Mouse (Mus musculus) ES-E14 (cell line): ENCODE measurements around the gene Ttc13. TPM values are rescaled to one million over a fixed set of nuclear protein-coding genes. Genes with fewer than 3 reads are reported as not detected.

Experiments
- DNase-seq: peaks from one replicate; pipeline ENCODE4 v3.0.0-alpha.2; 2013; ENCODE audit warnings: low read depth, low spot score
- H3K27ac ChIP-seq: 2 replicates; pipeline ENCODE4 v1.5.1; 2012; ENCODE audit warnings: low read depth, mild to moderate bottlenecking, low read length, moderate library complexity, mixed read lengths; ENCODE audit not compliant: poor library complexity, insufficient read depth, severe bottlenecking
- H3K36me3 ChIP-seq: 2 replicates; pipeline ENCODE4 v1.6.1; 2012; ENCODE audit warnings: mild to moderate bottlenecking, low read length, moderate library complexity, mixed read lengths; ENCODE audit not compliant: control insufficient read depth, poor library complexity, insufficient read depth, severe bottlenecking
- H3K4me1 ChIP-seq, 2 experiments: fragments of 150-350 bp in 1 of 2; sonication (generic) in 1 of 2; 2 replicates each; pipeline ENCODE4 v1.6.1; 2012; ENCODE audit warnings: low read length in 2 of 2, mild to moderate bottlenecking in 1 of 2, mixed read lengths in 1 of 2; ENCODE audit not compliant: control insufficient read depth in 2 of 2, insufficient read depth in 2 of 2, poor library complexity in 1 of 2
- H3K4me3 ChIP-seq, 2 experiments: fragments of 150-350 bp in 1 of 2; sonication (generic) in 1 of 2; 2 replicates each; pipeline ENCODE4 v1.5.1; 2012; ENCODE audit warnings: low read length in 2 of 2, low read depth in 1 of 2, mild to moderate bottlenecking in 1 of 2, mixed read lengths in 1 of 2; ENCODE audit not compliant: insufficient read depth in 1 of 2, poor library complexity in 1 of 2, severe bottlenecking in 1 of 2
- H3K9ac ChIP-seq: 2 replicates; pipeline ENCODE4 v1.6.1; 2012; ENCODE audit warnings: low read depth, mild to moderate bottlenecking, low read length, mixed read lengths; ENCODE audit not compliant: poor library complexity, insufficient read depth, severe bottlenecking
- H3K9me3 ChIP-seq: fragments of 150-350 bp; sonication (generic); 2 replicates; pipeline ENCODE4 v1.6.1; 2012; ENCODE audit warnings: low read depth, mild to moderate bottlenecking, low read length; ENCODE audit not compliant: control insufficient read depth, insufficient read depth
- CHD2 ChIP-seq: IDR thresholded peaks from 2 replicates; pipeline ENCODE4 v1.6.1; 2014; ENCODE audit warnings: mild to moderate bottlenecking, low read depth, low read length, inconsistent platforms
- HCFC1 ChIP-seq: IDR thresholded peaks from 2 replicates; pipeline ENCODE4 v1.6.1; 2012; ENCODE audit warnings: low read length, inconsistent platforms, borderline replicate concordance; ENCODE audit not compliant: insufficient read depth
- MAFK ChIP-seq: IDR thresholded peaks from 2 replicates; pipeline ENCODE4 v1.6.1; 2014; ENCODE audit warnings: mild to moderate bottlenecking, low read depth, low read length, inconsistent platforms; ENCODE audit not compliant: insufficient read depth
- ZC3H11A ChIP-seq: IDR thresholded peaks from 2 replicates; pipeline ENCODE4 v1.6.1; 2012; ENCODE audit warnings: low read depth, mild to moderate bottlenecking, inconsistent platforms, low read length, borderline replicate concordance
- ZNF384 ChIP-seq: IDR thresholded peaks from 2 replicates; pipeline ENCODE4 v1.6.1; 2012; ENCODE audit warnings: low read depth, low read length, inconsistent platforms
- in situ Hi-C, 2 experiments: fragments of 600-800 bp; cut with MboI; formaldehyde crosslinking; loops; one replicate each; pipeline ENCODE4 v1.15.1; 2025; ENCODE audit warnings: low sequenced_read_pairs in 2 of 2, inconsistent platforms in 1 of 2; ENCODE audit not compliant: unreplicated experiment in 2 of 2
- total RNA-seq: library from RNA; depleted of rRNA; stranded (reverse); fragments of 300-350 nt; gene quantifications from 2 replicates; pipeline ENCODE4 v1.2.3, GENCODE M21; 2012

Ttc13 gene
- total RNA-seq, 1 experiment = 74.8 TPM

DNA sequence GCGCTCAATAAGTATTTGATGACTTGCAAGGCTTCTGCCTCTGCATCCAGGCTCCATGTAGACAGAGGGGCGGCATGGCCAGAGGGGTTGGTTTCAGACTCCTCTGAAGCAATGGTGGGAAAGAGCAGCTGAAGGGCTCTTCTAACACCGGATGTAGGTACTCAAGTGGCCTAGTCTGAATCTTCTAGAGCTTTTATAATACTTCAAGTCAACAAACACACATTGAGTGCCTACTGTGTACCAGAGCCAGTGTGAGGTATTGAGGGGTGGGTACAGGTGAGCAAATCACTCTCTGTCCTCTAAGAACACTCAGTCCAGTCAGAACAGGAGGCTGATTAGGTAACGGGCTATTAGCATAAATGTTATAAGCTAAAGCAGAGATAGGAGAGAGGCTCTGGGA lies 30.1 kb downstream of the Ttc13 start:
- Histone ChIP-seq H3K36me3 (peaks cover 37% of the 10 kb centered on the region), H3K4me1 (no peaks in the 10 kb centered on the region), H3K27ac (no peak overlapping the region), H3K9ac (no peak overlapping the region), H3K9me3 (no peaks in the 10 kb centered on the region), H3K4me3 (no peak overlapping the region)
- TF ChIP-seq ZNF384 (no peak), CHD2 (no peak), HCFC1 (no peak), MAFK (no peak), ZC3H11A (no peak)
- in situ Hi-C loops = no loop called here
- no peak for DNase-seq

DNA sequence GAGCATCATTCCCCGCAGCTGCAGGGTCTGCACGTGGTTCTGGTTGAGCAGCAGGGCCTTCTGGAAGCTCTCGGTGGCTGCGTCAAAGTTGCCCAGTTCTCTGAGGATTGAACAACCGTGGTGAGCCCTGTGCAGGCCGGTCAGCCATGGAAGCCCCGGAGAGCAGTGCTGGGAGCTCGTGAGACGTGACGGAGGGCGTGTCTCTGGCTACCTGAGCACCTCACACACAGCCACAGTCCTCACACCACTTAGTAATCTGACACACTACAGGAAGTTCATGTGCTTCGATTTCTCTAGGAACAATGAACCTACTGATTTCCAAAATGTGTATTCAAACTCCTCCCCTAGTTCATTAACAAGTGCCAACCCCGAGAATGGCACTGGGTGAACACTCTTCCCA lies 32.9 kb downstream of the Ttc13 start:
- no peak overlapping the region for H3K9ac ChIP-seq
- H3K4me3 ChIP-seq = no peak overlapping the region
- peaks cover 33% of the 10 kb centered on the region for H3K36me3 ChIP-seq
- H3K4me1 ChIP-seq = no peaks in the 10 kb centered on the region
- H3K9me3 ChIP-seq = no peaks in the 10 kb centered on the region
- in situ Hi-C loops = no loop called here
- no peak for TF ChIP-seq MAFK
- no peak for DNase-seq
- H3K27ac ChIP-seq = no peak overlapping the region

DNA sequence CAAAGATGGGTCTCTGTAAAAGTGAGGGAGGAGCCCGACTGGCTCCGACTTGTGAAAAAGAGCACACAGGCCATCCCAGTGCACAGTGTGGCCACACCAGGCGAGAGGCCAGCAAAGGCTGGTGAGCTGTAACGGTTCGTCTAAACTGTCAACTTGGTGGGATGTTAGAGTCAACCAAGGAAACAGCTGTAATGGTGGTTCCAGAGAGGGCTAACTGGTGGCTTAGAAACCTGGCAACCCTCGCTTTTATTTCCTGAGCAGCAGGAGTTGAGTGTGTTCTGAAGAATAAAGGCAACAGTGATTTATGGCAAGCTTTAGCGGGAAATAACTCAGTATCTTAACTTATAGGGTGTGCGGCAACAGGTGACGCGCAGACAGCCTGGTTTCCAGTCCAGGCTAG lies 39.6 kb downstream of the Ttc13 start:
- no peak for DNase-seq
- H3K9me3 ChIP-seq = no peaks in the 10 kb centered on the region
- peaks cover 50% of the 10 kb centered on the region for H3K36me3 ChIP-seq
- TF ChIP-seq MAFK (no peak), ZNF384 (no peak), ZC3H11A (no peak), CHD2 (no peak), HCFC1 (no peak)
- peaks cover 2 to 6% of the 10 kb centered on the region in 2 experiments; a peak in 1 of 4 replicates for H3K4me1 ChIP-seq
- H3K9ac ChIP-seq = no peak overlapping the region
- no peak overlapping the region for H3K4me3 ChIP-seq
- in situ Hi-C loops = no loop called here
- no peak overlapping the region for H3K27ac ChIP-seq

DNA sequence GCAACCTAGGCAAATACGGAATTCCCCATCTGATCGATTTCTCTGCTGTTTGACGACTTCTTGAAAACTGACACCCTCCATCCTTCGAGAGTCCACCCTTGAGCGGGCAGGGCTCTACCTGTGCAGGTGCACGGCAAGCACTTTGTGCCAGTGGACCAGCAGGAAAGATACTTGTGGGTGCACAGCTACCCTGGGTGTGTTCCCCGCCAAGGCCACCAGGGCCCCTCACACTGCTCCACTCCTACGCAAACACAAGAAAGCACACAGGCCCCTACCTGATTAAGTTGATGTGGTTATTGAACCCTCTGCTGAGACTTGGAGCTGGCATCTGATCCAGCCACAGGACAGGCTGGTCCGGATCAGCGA lies 40.0 kb downstream of the Ttc13 start:
- Histone ChIP-seq H3K4me1 (peaks cover 2 to 7% of the 10 kb centered on the region in 2 experiments; a peak in 1 of 4 replicates), H3K9me3 (no peaks in the 10 kb centered on the region), H3K36me3 (peaks cover 50% of the 10 kb centered on the region), H3K9ac (no peak overlapping the region), H3K4me3 (no peak overlapping the region), H3K27ac (no peak overlapping the region)
- in situ Hi-C loops = no loop called here
- no peak for TF ChIP-seq ZC3H11A
- TF ChIP-seq ZNF384 = no peak
- no peak for TF ChIP-seq HCFC1
- TF ChIP-seq CHD2 = no peak
- no peak for TF ChIP-seq MAFK
- DNase-seq = no peak

DNA sequence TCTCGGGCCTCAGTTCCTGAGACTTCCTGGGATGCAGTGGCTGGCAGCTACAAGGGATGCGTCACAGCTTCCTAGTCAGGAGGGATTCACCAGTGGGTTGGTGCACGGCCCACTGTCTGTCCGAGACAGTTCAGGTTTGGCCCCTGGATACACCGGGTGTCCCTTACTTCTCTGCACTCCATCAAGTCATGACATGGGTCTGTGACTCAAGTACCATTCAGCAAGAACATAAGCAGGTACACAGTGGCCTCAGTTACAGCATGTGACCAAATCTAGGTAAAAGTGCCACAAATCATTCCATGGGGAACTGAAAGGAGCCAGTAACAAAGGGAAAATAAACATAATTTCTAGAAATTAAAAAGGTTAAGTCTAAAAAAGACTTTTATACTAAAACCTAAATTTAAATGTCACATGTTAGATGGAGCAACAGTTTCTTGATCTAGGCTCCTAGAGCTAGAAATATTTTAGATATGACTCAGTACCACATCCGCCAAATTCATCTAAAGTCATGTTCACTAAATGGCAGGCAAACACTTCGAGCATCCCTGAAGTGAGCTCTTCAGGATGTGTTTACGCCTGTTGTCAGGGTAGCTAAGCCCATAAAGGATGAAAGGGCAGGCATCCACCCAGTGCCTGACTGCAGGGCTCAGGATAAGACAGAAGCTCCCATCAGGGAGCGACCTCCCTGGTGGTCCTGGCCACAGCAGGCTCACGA lies 40.5 kb downstream of the Ttc13 start:
- peaks cover 47% of the 10 kb centered on the region for H3K36me3 ChIP-seq
- H3K27ac ChIP-seq = no peak overlapping the region
- no peaks in the 10 kb centered on the region for H3K9me3 ChIP-seq
- H3K4me1 ChIP-seq = peaks cover 2 to 7% of the 10 kb centered on the region in 2 experiments; a peak in 1 of 4 replicates
- no peak for DNase-seq
- TF ChIP-seq MAFK (no peak), ZNF384 (no peak), HCFC1 (no peak), CHD2 (no peak), ZC3H11A (no peak)
- in situ Hi-C loops = no loop called here
- H3K4me3 ChIP-seq = no peak overlapping the region
- H3K9ac ChIP-seq = no peak overlapping the region
